Mouse (Mus musculus) R1 (cell line): Measurements from ENCODE around the gene Oxct2b.
"Not testable (repeated sequence)": the region's sequence is repeated elsewhere in the genome, so short reads cannot be mapped to it uniquely, and the experiment has no call there.

Source experiments
- DNase-seq: peaks from one replicate; pipeline ENCODE4 v3.0.0-alpha.2; 2018; ENCODE audit warnings: low read depth, low spot score

The Oxct2b gene

DNA sequence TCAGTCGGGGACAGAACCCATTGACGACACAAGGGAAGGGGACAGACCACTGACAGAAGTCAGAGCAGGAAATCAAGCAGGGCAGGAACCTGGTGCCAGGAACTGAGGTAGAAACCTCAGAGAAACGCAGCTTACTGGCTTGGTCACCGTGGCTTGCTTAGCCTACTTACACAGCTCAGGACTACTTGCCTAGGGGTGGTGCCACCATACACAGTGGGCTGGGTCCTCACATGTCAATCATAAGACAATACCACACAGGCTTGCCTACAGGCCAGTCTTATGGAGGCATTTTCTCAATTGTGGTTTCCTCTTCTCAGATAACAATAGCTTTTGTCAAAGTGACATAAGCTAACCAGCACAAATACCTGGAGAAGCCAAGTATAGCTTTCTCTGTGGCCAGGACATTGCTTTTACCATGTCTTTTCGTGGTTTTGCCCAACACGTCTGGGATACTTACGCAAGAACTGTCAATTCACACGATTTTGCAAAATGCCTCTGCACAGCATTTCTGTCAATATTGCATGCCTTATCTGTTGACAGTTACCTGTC lies 3.8 kb upstream of the Oxct2b start:
- no peak for DNase-seq

DNA sequence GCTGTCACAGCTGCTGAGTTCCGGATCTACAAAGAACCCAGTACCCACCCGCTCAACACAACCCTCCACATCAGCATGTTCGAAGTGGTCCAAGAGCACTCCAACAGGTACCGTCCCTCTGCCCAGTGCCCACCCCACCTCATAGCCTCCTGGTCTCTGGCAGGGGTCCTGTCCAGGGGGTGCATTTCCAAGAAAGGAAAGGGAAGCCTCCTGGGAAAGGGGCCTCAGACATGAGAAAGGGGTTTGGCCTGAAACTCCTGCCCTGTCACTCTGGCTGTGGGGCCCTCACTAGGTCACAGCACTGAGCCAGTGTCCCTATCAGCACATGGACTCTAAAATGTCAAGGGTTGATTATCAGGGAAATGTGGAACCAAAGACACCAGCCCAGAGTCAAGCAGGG lies 1.4 kb upstream of the Oxct2b start:
- not testable (repeated sequence) for DNase-seq

DNA sequence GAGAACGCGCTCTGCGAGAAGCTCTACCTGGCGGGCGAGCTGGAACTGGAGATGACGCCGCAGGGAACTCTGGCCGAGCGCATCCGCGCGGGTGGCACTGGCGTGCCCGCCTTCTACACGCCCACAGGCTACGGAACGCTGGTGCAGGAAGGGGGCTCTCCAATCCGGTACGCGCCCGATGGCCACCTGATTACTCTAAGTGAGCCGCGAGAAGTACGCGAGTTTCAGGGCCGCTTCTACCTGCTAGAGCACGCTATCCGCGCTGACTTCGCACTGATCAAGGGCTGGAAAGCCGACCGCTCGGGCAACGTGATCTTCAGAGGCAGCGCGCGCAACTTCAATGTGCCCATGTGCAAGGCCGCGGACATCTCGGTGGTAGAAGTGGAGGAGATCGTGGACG lies 574 bp downstream of the Oxct2b start:
- peak; percentile 36 for DNase-seq

DNA sequence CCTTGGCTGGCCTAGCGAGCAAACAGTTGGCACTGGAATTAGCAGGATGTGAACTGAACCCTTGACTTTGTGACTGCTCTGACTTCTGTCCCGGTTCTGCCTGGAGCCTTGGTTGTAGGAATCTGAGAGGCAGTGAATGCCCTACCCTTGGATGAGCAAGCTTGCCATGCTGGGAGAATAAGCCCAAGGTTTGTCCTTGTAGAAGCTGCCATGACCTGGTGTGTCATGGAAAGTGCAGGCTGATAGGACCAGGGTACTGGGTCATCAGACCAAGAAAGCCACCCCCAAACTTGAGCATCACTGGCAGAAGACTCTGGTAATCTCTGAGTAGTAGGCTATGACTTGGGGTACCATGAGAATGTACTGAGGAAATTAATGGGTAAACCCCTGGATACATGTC lies 5.2 kb downstream of the Oxct2b start:
- no peak for DNase-seq

DNA sequence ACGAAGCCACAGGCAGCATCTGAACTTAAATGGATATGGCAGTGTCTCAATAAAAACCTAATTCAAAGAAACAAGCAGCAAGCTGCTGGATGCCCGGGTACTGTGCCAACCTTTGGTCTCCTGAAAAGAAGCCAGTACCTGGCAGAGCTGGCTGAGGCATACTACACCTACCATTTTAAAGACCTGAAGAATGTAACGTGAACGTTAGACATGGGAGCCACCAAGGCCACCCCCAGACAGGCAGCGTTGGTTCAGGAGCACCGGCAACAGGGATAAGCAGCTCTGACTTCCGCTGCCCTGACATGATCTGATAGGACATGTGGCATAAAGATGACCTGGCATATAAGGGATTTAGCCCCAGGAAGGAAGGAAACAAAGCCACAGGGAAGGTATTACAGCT lies 10.6 kb downstream of the Oxct2b start:
- no peak for DNase-seq

DNA sequence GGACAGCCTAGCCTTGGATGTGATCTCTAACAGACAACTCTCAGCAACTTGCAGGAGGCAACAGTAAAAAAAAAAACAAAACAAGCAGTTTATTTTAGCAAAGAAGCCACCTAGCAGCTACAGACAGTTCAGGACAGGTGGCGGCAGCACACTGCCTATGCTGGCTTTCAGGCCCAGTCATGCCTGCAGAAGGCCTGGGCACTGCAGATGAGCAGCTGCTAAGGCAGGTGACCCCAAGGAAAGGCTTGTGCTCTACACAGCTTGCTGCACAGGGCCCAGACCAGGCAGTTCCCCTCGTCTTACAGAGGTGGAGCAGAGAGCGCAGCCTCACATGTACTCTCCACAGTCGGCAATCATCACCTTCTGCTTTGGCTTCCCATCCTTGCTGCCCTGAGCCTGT lies 11.0 kb downstream of the Oxct2b start:
- DNase-seq: no peak

DNA sequence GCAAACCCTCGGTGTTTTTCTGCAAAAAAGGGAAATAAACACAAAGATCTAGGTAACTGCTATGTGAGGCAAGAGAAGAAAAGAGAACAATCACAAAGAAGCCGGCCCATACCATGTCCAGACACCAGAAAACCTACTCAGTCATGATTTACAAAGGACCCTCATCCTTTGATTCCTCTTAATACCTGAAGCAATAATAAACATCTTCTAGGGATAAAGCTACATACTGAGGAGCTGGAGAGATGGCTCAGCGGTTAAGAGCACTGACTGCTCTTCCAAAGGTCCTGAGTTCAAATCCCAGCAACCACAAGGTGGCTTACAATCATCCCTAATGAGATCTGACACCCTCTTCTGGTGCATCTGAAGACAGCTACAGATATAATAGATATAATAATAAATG lies 21.5 kb downstream of the Oxct2b start:
- no peak for DNase-seq

DNA sequence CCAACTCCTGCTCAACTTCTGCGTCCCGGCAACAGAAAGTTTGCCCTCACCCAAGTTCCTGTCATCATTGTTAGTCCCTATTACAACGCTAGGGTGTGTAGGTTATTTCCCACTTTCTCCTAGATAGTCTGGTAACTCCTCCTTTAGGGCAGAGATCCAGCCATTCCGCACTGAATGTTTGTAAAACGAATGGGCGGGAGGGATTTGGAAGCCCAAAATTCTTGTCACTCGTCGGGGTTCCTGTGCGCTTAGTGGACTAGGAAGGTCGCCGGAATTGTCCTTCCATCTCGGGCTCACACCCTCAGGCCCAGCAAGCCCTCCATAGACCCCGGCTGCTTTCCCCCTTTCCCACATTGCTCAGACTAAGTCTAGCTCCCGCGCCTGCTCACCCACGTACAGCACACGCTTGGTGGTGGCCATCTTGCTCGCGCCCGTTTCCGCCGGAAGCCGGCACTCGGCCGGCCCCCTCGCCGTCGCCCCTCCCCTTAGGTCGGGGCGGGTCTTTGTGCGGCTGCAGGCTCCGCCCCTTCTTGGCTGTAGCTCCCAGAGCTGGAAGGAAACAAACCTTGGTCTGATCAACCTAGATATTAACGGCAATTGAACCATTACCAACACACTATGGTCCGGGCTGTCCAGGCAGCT lies 23.6 kb downstream of the Oxct2b start, which contains the start of gene Ppie:
Gene Ppie, minus strand, starts transcription at position 439 of the 642 bp plus-strand sequence.
- peak; percentile 90 for DNase-seq

DNA sequence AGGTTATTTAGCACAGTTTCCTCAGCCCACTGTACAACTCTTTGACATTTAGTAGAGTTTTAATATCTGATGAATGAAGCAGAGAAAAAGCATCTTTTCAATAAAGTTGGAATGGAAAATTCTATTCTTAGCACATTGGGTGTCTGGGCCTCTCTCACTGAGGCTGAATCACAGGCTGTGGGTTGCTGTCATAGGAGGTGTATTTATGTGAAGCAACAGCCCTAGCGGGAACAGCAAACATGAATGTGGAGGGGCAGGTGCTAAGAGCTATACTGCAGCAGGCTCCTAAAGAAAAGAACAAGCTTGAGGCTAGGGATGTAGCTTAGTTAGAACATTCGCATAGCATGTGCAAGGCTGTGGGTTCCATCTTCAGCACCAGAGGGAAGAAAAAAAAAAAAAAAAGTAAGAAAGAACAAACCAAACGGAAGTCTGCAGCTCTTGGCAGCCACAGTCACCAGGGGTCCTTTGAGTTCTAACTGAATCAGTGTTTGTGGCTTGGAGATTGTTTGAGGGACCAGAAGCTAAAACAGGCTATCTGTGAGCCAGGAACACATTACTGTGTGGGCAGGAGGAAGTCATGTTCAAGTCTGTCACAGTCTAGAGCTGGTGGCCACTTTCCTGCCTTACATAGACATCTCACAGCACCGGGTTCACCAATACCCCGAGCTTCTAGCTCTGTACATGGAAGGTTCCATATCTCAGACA lies 31.5 kb downstream of the Oxct2b start:
- DNase-seq: no peak

DNA sequence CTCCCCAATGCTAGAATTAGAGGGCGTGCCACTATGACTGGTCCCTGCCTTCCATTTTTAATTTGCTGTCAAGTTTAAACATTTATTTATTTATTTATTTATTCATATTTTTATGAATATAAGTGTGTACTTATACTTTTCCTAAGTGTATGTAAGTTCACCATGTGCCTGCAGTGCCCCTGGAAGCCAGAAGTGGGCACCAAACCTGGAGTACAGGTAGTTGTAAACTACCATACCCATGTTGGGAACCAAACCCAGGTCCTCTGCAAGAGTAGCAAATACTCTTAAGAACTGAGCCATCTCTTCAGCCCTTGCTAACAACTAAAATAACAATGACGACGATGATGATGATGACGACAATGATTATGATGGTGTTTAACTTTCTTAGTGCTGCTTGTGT lies 35.9 kb downstream of the Oxct2b start:
- peak; percentile 42 for DNase-seq

DNA sequence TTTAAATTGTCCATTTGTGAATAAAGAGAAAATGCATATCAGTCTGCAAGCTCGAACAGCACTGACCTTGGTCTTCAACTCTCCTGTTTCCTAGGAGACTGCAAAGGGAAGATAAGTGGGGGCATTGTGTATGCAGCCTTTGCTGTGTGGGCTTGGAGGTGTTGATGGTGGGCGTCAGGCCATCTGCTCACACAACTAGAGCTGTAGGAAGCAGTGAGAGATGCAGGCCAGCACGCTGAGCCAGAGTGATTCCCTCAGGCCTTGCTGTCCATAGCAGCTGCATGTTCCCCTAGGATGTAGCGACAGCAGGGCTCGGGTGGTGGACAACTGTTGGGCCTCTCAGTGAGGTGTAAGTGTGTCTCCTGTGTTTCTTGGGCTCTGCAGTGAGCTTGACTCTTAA lies 36.9 kb downstream of the Oxct2b start:
- DNase-seq: no peak

DNA sequence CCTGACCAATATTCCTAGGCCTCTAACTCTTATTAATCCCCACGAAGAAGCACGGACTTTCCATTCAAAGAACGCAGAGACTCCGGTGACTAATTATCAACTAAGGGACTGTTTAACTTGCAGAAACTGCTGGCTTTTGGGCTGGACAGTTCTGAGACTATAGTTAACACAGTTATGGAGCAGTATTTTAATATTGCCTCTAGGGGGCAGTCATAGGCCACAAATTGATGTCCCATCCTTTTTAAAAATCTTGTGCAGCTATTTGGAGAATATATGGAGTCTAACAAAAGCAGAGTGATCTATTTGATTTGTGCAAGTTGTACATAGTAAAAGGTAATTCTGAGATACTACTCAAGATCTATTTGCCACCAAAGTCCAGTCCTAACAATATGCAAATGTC lies 38.9 kb downstream of the Oxct2b start:
- DNase-seq: peak; percentile 48

DNA sequence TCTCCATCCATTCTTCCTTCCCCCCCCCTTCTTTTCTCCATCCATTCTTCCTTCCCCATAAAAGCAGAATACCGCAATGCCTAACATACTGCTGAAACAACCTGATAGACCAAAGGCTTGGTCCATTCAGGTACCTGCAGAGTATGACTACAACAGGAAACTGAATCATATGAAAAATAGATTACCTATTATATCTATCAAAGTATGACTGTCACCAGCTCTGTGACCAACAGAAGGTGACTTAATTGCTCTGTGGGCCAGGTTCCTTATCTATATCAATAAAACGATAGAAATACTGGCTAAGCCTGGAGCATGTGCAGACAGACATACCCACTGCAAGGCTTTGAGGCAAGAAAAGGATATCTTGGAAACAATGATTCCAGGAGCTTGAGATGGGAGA lies 39.4 kb downstream of the Oxct2b start:
- no peak for DNase-seq

DNA sequence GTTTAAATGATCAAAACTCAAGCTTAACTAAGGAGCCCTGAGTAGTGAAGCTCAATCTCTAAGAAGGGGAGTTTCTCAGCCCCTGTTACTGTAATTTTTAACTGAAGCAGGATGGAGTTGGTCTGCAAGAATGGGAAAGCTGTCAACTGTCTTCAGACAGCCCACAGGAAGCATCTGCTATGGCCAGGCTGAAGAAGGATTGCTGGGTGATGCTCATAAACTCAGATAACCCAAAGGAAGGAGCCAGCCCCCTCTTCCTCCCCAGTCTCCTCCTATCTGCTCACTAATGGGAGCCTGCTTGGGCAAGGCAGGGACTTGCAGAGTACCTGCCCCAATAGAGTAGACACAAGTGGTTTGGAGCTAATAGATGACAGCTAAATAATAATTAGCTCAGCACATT lies 39.8 kb downstream of the Oxct2b start:
- DNase-seq: no peak

DNA sequence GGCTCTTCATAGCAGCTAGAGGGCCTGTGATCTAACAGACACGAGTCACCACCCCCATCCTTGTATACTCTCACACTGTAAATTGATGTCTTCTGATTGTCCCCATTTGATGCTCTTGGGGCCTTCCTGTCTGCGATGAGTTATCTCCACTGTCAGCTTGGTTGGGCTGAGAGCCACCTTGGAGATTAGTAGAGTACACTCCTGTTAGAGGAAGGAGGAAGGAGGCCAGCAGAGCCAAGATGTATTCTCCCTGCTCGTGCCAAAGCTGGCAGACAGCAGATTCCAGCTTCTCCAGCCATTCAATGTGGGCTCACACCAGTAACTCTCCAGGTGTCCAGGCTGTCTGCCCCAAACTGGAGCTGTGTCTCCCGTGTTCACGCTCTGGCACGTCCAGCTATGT lies 44.5 kb downstream of the Oxct2b start:
- no peak for DNase-seq

DNA sequence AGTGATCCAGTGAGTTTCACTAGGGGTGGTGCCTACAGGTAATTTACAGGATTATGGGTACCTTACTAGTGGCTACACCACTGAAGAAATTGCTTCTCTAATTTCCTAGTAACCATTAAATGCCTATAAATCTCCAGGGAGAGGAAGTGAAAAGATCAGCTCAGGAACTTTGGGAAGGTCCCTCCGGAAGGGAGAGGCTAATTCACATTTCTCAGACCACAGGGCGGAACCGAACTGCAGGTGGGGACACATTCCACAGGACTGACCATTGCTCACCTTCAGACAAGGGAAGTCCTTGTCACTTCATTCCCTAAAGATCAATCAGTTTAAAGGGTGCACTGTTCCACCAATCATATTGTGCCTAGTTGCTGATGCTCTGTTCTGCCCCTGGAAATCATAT lies 45.2 kb downstream of the Oxct2b start:
- DNase-seq: peak; percentile 71

DNA sequence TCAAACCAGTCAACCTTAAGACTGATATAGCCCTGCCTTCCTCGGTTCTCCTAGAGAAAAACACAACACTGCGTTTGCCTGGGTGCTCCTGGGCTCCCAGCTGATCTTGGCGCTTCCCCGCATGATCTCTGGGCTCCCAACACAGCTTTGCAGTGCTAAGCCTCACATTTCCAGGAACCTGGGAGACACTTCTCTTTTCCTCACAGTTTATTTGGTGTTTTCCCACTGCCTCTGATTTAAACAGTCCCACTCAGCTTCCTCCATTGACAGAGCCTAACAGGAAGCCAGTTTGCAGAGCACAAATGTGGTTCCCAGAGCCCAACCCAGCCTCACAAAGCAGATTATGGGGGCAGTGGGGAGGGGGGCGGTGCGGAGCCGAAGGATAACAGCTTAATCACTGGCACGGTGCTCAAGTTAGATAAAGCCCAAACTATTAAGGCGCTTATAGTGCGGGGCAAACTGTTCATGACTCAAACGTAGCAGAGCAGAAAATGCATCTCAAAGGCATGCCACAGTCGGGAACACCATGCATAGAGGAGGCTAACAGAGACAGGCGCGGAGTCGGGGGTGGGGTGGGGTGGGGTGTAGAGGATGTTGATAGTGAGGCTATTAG lies 46.3 kb downstream of the Oxct2b start:
- DNase-seq: peak; percentile 47

DNA sequence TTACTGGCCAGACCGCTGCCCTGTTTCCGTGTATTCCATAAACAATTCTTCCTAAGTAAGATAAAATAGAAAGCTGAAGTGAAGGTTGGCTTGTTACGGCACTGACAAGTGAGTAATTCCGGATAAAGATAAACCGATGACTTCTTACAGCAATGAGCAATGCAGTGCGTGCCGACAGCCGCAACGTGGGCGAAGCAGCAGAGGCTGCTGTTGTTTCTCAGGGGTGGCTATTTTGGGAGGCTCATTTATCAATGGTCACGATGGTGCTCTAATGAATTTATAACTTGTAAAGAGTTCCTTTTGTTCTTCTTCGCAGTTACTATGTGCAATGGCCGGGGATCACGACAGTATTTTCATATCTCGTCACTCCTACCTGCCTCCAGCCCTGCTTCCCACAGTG lies 48.1 kb downstream of the Oxct2b start:
- no peak for DNase-seq
